Mouse (Mus musculus) cerebellum, adult 2 months (tissue): Measurements from ENCODE around the gene Cdk17.

Source experiments
- CTCF ChIP-seq: fragments of 200-500 bp; IDR thresholded peaks from 2 replicates; pipeline ENCODE4 v1.5.1; 2011; ENCODE audit warnings: low read depth, mild to moderate bottlenecking, control low read depth, low read length, moderate library complexity, borderline replicate concordance; ENCODE audit not compliant: insufficient read depth
- POLR2A ChIP-seq: fragments of 200-500 bp; IDR thresholded peaks from 2 replicates; pipeline ENCODE4 v1.6.1; 2011; ENCODE audit warnings: low read length, control low read depth, borderline replicate concordance; ENCODE audit not compliant: insufficient read depth

DNA sequence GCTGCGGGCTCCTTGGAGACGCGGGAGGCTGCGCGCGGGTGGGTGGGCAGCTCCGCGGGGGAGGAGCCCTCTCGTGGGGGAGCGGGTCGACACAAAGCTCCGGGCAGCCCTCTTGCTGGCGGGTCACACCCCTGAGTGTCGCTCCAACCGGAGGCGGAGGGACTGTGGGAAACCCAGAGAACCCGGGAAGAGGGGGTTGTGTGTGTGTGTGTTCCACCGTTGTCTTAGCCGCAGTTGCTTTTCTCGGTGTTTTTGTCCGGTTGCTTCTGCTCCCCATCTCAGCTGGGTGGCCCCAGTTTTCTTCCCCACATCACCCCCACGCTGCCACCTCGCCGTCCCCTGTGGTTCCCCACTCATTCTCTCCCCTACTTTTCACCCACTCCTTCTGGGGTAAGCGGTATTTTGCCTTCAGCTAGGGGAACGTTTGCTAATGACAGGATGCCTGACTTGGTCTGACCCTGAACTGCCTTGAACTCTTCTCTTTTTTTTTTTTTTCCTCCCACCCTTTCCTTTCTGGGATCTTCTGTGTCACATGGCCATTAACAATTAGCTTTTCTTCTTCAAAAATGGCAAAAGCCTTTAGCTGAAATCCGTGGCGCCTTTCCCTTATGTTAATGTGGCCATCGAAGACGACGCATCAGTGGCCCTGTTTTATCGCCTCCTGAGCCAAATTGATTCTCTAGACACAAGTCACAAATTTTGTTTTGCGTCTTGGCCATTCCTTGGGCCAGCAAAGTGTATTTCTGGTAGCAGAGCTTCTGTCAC is 1.0 kb downstream of the Cdk17 start:
- TF ChIP-seq CTCF (no peak), POLR2A (no peak)
